Mouse (Mus musculus): ENCODE data around the gene Gnl1. TPM values are rescaled to one million over a fixed set of nuclear protein-coding genes. Genes with fewer than 3 reads are reported as not detected.

The Gnl1 gene
- 5.8 TPM for polyA plus RNA-seq (2014; fragmentation: Illumina TruSeq; extraction: RNeasy Lipid Tissue Mini Kit (QIAGEN cat#74804); ENCODE audit: low read depth, low replicate concordance)

GRCm38 (mm10) chr17:35979401-35980362, at the start of gene Gnl1, which contains the start of gene Prr3:
Gene Gnl1 (plus strand): TSS chr17:35979851.
Gene Prr3 (minus strand): TSS chr17:35980236.

DNA sequence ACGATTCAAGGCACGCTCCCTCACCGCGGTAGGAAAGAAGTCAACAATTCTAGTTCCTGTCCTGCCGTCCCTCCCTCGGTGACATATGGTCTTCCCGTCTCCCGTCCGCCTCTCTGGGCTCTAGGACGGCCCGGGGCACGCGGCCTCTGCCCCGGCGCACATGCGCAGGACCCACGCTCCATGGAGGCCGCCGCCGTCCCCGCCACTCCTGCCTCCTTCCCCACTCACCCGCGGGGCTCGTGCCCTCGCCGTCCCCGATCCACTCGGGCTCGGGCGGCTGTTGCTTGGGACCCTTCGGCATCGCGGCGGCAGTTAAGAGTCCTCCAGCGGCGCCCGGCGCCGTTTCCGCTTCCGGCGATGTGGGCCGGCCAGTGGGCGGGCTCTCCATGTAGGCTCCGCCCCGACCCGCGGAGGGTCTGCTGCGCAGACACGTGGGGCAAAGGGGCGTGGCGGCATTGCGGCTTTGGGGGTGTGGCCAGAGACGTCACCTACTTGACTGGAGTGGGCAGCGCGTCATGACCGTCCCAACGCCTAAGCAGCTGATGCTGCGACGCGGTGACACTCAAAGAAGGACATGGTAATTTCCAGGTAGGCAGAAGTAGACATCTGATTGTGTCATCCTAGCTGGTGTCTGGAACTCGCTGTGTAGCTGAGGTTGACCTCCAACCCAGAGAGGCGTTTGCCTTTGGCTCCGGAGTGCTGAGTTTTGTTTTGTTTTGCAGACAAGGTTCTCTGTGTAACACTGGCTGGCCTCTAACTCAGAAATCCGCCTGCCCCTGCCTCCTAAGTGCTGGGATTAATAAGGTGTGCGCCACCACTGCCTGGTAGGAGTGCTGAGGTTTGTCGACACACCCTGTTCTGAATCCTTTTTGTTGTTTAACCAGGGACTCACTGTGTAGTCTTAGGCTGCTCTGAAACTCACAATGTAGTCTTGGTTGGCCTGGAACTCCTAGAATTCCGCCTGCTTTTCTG, 9.9 kb upstream of the Gnl1 start, which contains the start of gene Abcf1:
Gene Abcf1 (minus strand): TSS at position 344 of the 972 bp plus-strand sequence.

DNA sequence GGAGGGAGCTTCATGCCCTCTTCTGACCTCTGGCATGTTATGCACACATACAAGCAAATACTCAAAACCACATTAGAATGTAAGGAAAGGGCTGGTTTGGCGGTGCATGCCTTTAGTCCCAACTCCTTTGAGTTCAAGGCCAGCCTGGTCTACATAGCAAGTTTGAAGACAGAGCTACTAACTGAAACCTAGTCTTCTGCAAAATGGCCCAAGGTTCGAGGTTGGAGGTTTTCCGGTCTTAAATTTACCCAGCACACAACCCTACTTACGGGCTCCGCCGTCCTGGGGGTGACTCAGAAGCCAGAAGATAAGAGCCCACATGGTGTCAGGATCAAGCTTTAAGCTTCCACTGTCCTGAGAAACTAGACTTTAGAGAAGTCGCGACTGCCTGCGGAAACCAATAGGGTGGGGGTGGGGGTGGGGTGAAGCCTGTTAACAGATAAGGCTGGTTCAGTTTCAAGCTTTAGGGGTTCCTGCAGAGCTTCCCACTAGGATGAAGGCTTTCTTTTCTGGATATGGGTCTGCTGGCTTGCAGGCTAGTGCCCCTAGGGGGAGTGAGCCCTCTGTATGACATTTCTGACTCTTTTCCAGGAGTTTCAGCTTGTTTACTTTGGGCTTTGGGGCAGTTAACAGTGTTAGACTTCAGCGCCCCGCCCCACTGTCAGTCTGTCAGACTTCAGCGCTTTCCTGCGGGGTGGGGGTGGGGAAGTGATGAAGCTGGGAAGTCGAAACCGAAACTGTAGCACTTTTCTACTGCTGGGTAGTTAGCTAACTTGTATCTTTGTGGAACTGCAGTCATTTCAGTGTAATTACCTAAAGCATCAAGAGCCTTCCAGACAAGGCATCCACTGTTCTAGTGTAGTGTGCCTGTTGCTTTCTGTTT, 40.8 kb downstream of the Gnl1 start, which contains the start of gene H2-T24:
Gene H2-T24 (minus strand): TSS at position 370 of the 883 bp plus-strand sequence.

GRCm38 (mm10) chr17:36032351-36032875, 52.8 kb downstream of the Gnl1 start, which contains the start of gene H2-T23:
Gene H2-T23 (minus strand): TSS chr17:36032855.

Other genes starting within 250 kb of the Gnl1 start
- 0.32 TPM for gene Ier3, start 158.2 kb upstream of the Gnl1 start, polyA plus RNA-seq (2014; fragmentation: Illumina TruSeq; extraction: RNeasy Lipid Tissue Mini Kit (QIAGEN cat#74804); ENCODE audit: low read depth, low replicate concordance)
- gene Flot1, start 156.6 kb upstream of the Gnl1 start, polyA plus RNA-seq (2014; fragmentation: Illumina TruSeq; extraction: RNeasy Lipid Tissue Mini Kit (QIAGEN cat#74804); ENCODE audit: low read depth, low replicate concordance), result 1.6 TPM
- gene Tubb5, start 141.5 kb upstream of the Gnl1 start, polyA plus RNA-seq (2014; fragmentation: Illumina TruSeq; extraction: RNeasy Lipid Tissue Mini Kit (QIAGEN cat#74804); ENCODE audit: low read depth, low replicate concordance), result 13.0 TPM
- gene Mdc1, start 138.3 kb upstream of the Gnl1 start, polyA plus RNA-seq (2014; fragmentation: Illumina TruSeq; extraction: RNeasy Lipid Tissue Mini Kit (QIAGEN cat#74804); ENCODE audit: low read depth, low replicate concordance), result 90.7 TPM
- 27.0 TPM for gene Nrm, start 118.5 kb upstream of the Gnl1 start, polyA plus RNA-seq (2014; fragmentation: Illumina TruSeq; extraction: RNeasy Lipid Tissue Mini Kit (QIAGEN cat#74804); ENCODE audit: low read depth, low replicate concordance)
- 4.9 TPM for gene Ppp1r18, start 114.3 kb upstream of the Gnl1 start, polyA plus RNA-seq (2014; fragmentation: Illumina TruSeq; extraction: RNeasy Lipid Tissue Mini Kit (QIAGEN cat#74804); ENCODE audit: low read depth, low replicate concordance)
- 55.0 TPM for gene Dhx16, start 100.0 kb upstream of the Gnl1 start, polyA plus RNA-seq (2014; fragmentation: Illumina TruSeq; extraction: RNeasy Lipid Tissue Mini Kit (QIAGEN cat#74804); ENCODE audit: low read depth, low replicate concordance)
- 51.0 TPM for gene 2310061I04Rik, start 82.4 kb upstream of the Gnl1 start, polyA plus RNA-seq (2014; fragmentation: Illumina TruSeq; extraction: RNeasy Lipid Tissue Mini Kit (QIAGEN cat#74804); ENCODE audit: low read depth, low replicate concordance)
- gene Atat1, start 69.8 kb upstream of the Gnl1 start, polyA plus RNA-seq (2014; fragmentation: Illumina TruSeq; extraction: RNeasy Lipid Tissue Mini Kit (QIAGEN cat#74804); ENCODE audit: low read depth, low replicate concordance), result 26.8 TPM
- gene Mrps18b, start 63.5 kb upstream of the Gnl1 start, polyA plus RNA-seq (2014; fragmentation: Illumina TruSeq; extraction: RNeasy Lipid Tissue Mini Kit (QIAGEN cat#74804); ENCODE audit: low read depth, low replicate concordance), result 22.7 TPM
- gene Ppp1r10, start 63.4 kb upstream of the Gnl1 start, polyA plus RNA-seq (2014; fragmentation: Illumina TruSeq; extraction: RNeasy Lipid Tissue Mini Kit (QIAGEN cat#74804); ENCODE audit: low read depth, low replicate concordance), result 162 TPM
- gene Abcf1, start 10.1 kb upstream of the Gnl1 start, polyA plus RNA-seq (2014; fragmentation: Illumina TruSeq; extraction: RNeasy Lipid Tissue Mini Kit (QIAGEN cat#74804); ENCODE audit: low read depth, low replicate concordance), result 95.3 TPM
- 8.7 TPM for gene Prr3, start 385 bp downstream of the Gnl1 start, polyA plus RNA-seq (2014; fragmentation: Illumina TruSeq; extraction: RNeasy Lipid Tissue Mini Kit (QIAGEN cat#74804); ENCODE audit: low read depth, low replicate concordance)
- gene H2-T24, start 40.7 kb downstream of the Gnl1 start, polyA plus RNA-seq (2014; fragmentation: Illumina TruSeq; extraction: RNeasy Lipid Tissue Mini Kit (QIAGEN cat#74804); ENCODE audit: low read depth, low replicate concordance), result 0.13 TPM
- gene H2-T23, start 53.0 kb downstream of the Gnl1 start, polyA plus RNA-seq (2014; fragmentation: Illumina TruSeq; extraction: RNeasy Lipid Tissue Mini Kit (QIAGEN cat#74804); ENCODE audit: low read depth, low replicate concordance), result 0.38 TPM
- 0.71 TPM for gene H2-T22, start 62.9 kb downstream of the Gnl1 start, polyA plus RNA-seq (2014; fragmentation: Illumina TruSeq; extraction: RNeasy Lipid Tissue Mini Kit (QIAGEN cat#74804); ENCODE audit: low read depth, low replicate concordance)
- not detected for gene Gm6034, start 63.1 kb downstream of the Gnl1 start, polyA plus RNA-seq (2014; fragmentation: Illumina TruSeq; extraction: RNeasy Lipid Tissue Mini Kit (QIAGEN cat#74804); ENCODE audit: low read depth, low replicate concordance)
- not detected for gene Gm11127, start 78.5 kb downstream of the Gnl1 start, polyA plus RNA-seq (2014; fragmentation: Illumina TruSeq; extraction: RNeasy Lipid Tissue Mini Kit (QIAGEN cat#74804); ENCODE audit: low read depth, low replicate concordance)
- not detected for gene Gm19684, start 141.8 kb downstream of the Gnl1 start, polyA plus RNA-seq (2014; fragmentation: Illumina TruSeq; extraction: RNeasy Lipid Tissue Mini Kit (QIAGEN cat#74804); ENCODE audit: low read depth, low replicate concordance)
- not detected for gene Gm7030, start 149.6 kb downstream of the Gnl1 start, polyA plus RNA-seq (2014; fragmentation: Illumina TruSeq; extraction: RNeasy Lipid Tissue Mini Kit (QIAGEN cat#74804); ENCODE audit: low read depth, low replicate concordance)
- not detected for gene Gm8909, start 188.7 kb downstream of the Gnl1 start, polyA plus RNA-seq (2014; fragmentation: Illumina TruSeq; extraction: RNeasy Lipid Tissue Mini Kit (QIAGEN cat#74804); ENCODE audit: low read depth, low replicate concordance)
- gene H2-T3, start 210.4 kb downstream of the Gnl1 start, polyA plus RNA-seq (2014; fragmentation: Illumina TruSeq; extraction: RNeasy Lipid Tissue Mini Kit (QIAGEN cat#74804); ENCODE audit: low read depth, low replicate concordance), result not detected

All from testis, adult 10 weeks (tissue).